Mouse (Mus musculus) C2C12 (cell line): ENCODE results near the gene Tcfl5. TPM values are rescaled to one million over a fixed set of nuclear protein-coding genes. Genes with fewer than 3 reads are reported as not detected.

Experiments
- H3K27me3 ChIP-seq: one replicate; pipeline ENCODE4 v1.6.1; 2011; ENCODE audit not compliant: control insufficient read depth, insufficient read depth, insufficient read length
- H3K36me3 ChIP-seq: one replicate; pipeline ENCODE4 v1.6.1; 2011; ENCODE audit not compliant: control insufficient read depth, insufficient read depth
- H3K4me3 ChIP-seq: one replicate; pipeline ENCODE4 v1.5.1; 2011; ENCODE audit warnings: mild to moderate bottlenecking, control low read depth; ENCODE audit not compliant: poor library complexity, insufficient read depth, severe bottlenecking
- H3K79me2 ChIP-seq: one replicate; pipeline ENCODE4 v1.6.1; 2011; ENCODE audit not compliant: control insufficient read depth, insufficient read depth
- H3K79me3 ChIP-seq: one replicate; pipeline ENCODE4 v1.6.1; 2011; ENCODE audit warnings: low read depth, control low read depth
- H3ac ChIP-seq: one replicate; pipeline ENCODE3; 2011; ENCODE audit warnings: low read depth; ENCODE audit not compliant: control insufficient read depth, insufficient read length
- CEBPB ChIP-seq: IDR thresholded peaks from one replicate; pipeline ENCODE4 v1.6.1; 2011; ENCODE audit warnings: low read depth, mild to moderate bottlenecking, control low read depth, moderate library complexity
- CTCF ChIP-seq: IDR thresholded peaks from one replicate; pipeline ENCODE4 v1.5.1; 2011; ENCODE audit not compliant: control insufficient read depth, insufficient read depth, insufficient read length
- FOSL1 ChIP-seq: IDR thresholded peaks from one replicate; pipeline ENCODE4 v1.8.0; 2011; ENCODE audit warnings: mild to moderate bottlenecking, low read length; ENCODE audit not compliant: poor library complexity, insufficient read depth, severe bottlenecking
- MAX ChIP-seq: IDR thresholded peaks from one replicate; pipeline ENCODE4 v1.6.1; 2011; ENCODE audit warnings: mild to moderate bottlenecking, control low read depth
- MYOD1 ChIP-seq: IDR thresholded peaks from one replicate; pipeline ENCODE4 v1.6.1; 2011; ENCODE audit warnings: low read depth; ENCODE audit not compliant: control insufficient read depth, insufficient read length
- MYOG ChIP-seq: IDR thresholded peaks from one replicate; pipeline ENCODE4 v1.6.1; 2011; ENCODE audit not compliant: control insufficient read depth, insufficient read length; ENCODE audit errors: extremely low read depth
- USF1 ChIP-seq: IDR thresholded peaks from one replicate; pipeline ENCODE4 v1.6.1; 2011; ENCODE audit warnings: low read depth, mild to moderate bottlenecking, control low read depth, moderate library complexity
- polyA plus RNA-seq: library from polyadenylated mRNA; unstranded; fragments of >200 nt; fragmentation: generic; extraction: Trizol; gene quantifications from one replicate; pipeline ENCODE4 v1.2.1, GENCODE M21; 2012; ENCODE audit warnings: missing spikeins

Tcfl5 gene
- polyA plus RNA-seq, 1 experiment = not detected

- no peak for TF ChIP-seq MYOD1
- no peak for TF ChIP-seq MYOG
- no peak for TF ChIP-seq USF1
- TF ChIP-seq FOSL1 = no peak
- TF ChIP-seq CTCF = no peak
- TF ChIP-seq CEBPB = no peak
- TF ChIP-seq MAX = no peak
- Histone ChIP-seq H3K4me3 (no peak overlapping the region), H3K27me3 (no peaks in the 10 kb centered on the region), H3K36me3 (peaks cover 59% of the 10 kb centered on the region), H3K79me3 (no peaks in the 10 kb centered on the region), H3K79me2 (no peaks in the 10 kb centered on the region), H3ac (no peak overlapping the region)
Measured at GRCm38 (mm10) chr2:180676706-180677105, 34.2 kb upstream of the Tcfl5 start.

GRCm38 (mm10) chr2:180662008-180662407, 19.5 kb upstream of the Tcfl5 start:
- H3ac ChIP-seq = no peak overlapping the region
- H3K27me3 ChIP-seq = no peaks in the 10 kb centered on the region
- TF ChIP-seq CEBPB (no peak), CTCF (no peak), MYOD1 (no peak), MAX (no peak), USF1 (no peak)
- H3K36me3 ChIP-seq = peaks cover 48% of the 10 kb centered on the region
- no peak overlapping the region for H3K4me3 ChIP-seq
- no peaks in the 10 kb centered on the region for H3K79me3 ChIP-seq
- H3K79me2 ChIP-seq = no peaks in the 10 kb centered on the region

- Histone ChIP-seq H3K27me3 (no peaks in the 10 kb centered on the region), H3K36me3 (peaks cover 34% of the 10 kb centered on the region), H3K79me2 (no peaks in the 10 kb centered on the region), H3K79me3 (no peaks in the 10 kb centered on the region), H3K4me3 (no peak overlapping the region), H3ac (no peak overlapping the region)
- TF ChIP-seq MAX (no peak), FOSL1 (no peak), CEBPB (no peak), USF1 (no peak), MYOD1 (no peak), MYOG (no peak), CTCF (no peak)
Measured at GRCm38 (mm10) chr2:180660521-180660920, 18.0 kb upstream of the Tcfl5 start.

GRCm38 (mm10) chr2:180659353-180660150, 17.0 kb upstream of the Tcfl5 start:
- H3K27me3 ChIP-seq = no peaks in the 10 kb centered on the region
- no peak for TF ChIP-seq MYOG
- TF ChIP-seq FOSL1 = no peak
- no peak for TF ChIP-seq MYOD1
- TF ChIP-seq CTCF = no peak
- TF ChIP-seq USF1 = no peak
- no peak for TF ChIP-seq CEBPB
- peaks cover 24% of the 10 kb centered on the region for H3K36me3 ChIP-seq
- H3K79me3 ChIP-seq = no peaks in the 10 kb centered on the region
- H3K4me3 ChIP-seq = no peak overlapping the region
- no peaks in the 10 kb centered on the region for H3K79me2 ChIP-seq
- H3ac ChIP-seq = no peak overlapping the region

- peaks cover 14% of the 10 kb centered on the region for H3K36me3 ChIP-seq
- H3K79me2 ChIP-seq = no peaks in the 10 kb centered on the region
- no peak overlapping the region for H3ac ChIP-seq
- TF ChIP-seq CTCF (no peak), FOSL1 (no peak), MAX (no peak), MYOD1 (no peak), CEBPB (no peak), MYOG (no peak), USF1 (no peak)
- H3K4me3 ChIP-seq = no peak overlapping the region
- H3K27me3 ChIP-seq = no peaks in the 10 kb centered on the region
- no peaks in the 10 kb centered on the region for H3K79me3 ChIP-seq
Measured at GRCm38 (mm10) chr2:180658381-180658780, 15.9 kb upstream of the Tcfl5 start.
